Mouse (Mus musculus): ENCODE measurements around the gene Vipr1.

- TF ChIP-seq CTCF (IDR thresholded peaks at IDR 0.05; ENCODE audit: extremely low read depth, insufficient read depth, insufficient read length, insufficient replicate concordance) (no peak), POLR2A (IDR thresholded peaks at IDR 0.05; ENCODE audit: low read depth, low read length) (no peak)
These were observed 17.6 kb upstream of the Vipr1 start for GRCm38 (mm10) chr9:121624920-121625319.

Data from spleen, adult 2 months (tissue).